ENCODE assay signal across 9 mouse cellular contexts in the genomic region with DNA sequence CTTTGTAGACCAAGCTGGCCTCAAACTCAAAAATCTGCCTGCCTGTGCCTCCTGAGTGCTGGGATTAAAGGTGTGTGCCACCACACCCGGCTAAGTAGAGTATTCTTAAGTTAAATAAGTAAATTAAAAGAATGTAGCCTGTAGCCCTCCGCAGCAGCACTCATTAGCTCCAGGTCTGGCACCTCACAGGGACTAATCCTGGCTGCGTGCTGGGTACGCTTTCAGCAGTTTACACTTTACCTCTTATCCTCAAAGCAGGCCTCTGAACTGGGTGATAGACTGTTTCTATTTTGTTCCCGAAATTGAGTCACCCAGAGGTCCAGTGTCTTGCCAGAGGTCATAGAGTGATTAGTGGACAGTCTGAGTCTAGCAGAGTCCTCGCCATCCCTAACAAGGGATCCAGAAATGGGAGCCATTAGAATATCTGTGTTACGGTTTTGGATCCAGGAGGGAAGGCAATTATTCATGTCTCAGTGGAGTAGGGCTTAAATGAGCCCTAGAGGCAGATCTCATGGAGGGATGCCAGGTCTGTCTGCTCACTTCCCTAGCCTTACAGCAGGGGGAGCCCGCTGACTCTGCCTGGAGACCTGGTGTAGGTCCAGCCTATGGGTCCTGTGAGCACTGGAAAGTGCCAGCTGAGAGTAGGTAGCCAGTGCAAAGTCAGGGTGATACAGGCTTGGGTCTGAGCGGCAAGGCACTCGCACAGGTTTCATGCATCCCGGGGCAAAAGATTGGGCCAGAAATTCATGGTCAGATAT. TPM values are rescaled to one million over a fixed set of nuclear protein-coding genes. Genes with fewer than 3 reads are reported as not detected.
DNase-seq lines count a peak whose midpoint lies in the region; ATAC-seq and TF ChIP-seq lines count a peak whose summit lies in the region.
"Had no signal": no experiment of that assay in that cellular context is flagged by ENCODE, and none has a peak within 500 bp of the region (broad histone marks: within the 10 kb centered on the region; RNA-seq: fewer than 3 reads in every experiment).

No protein-coding gene starts in this region.

- TF ChIP-seq EP300 in ES-Bruce4 (IDR thresholded peaks at IDR 0.05; ENCODE audit: insufficient read depth, low read depth, low read length): no peak

- DNase-seq in cerebellum, adult 2 months: peak; percentile 91 to 96
- DNase-seq in forelimb bud, embryonic 11.5 days (ENCODE audit: low read depth, low spot score): peak; percentile 74
- peak; percentile 77 for DNase-seq in hindbrain, embryonic 10.5 days (ENCODE audit: low spot score)
- DNase-seq in layer of hippocampus, adult 8-10 months (ENCODE audit: low spot score in 2 of 2): peak; percentile 84 to 94
- DNase-seq in retina, adult 2 months (ENCODE audit: low read depth, low spot score): peak; percentile 54
- peak; percentile 87 for DNase-seq in thymus, postnatal 14 days

- no peaks in the 10 kb centered on the region for H3K27me3 ChIP-seq in ES-Bruce4 (ENCODE audit: control insufficient read depth, insufficient read depth, low read length, poor library complexity, severe bottlenecking)
- H3K27me3 ChIP-seq in cerebellum, adult 2 months (ENCODE audit: control insufficient read depth, insufficient read depth, low read length): no peaks in the 10 kb centered on the region
- no peaks in the 10 kb centered on the region for H3K27me3 ChIP-seq in hindbrain, embryonic 10.5 days (ENCODE audit: insufficient read depth, poor library complexity, severe bottlenecking)
- H3K27me3 ChIP-seq in lung, embryonic 15.5 days: peaks cover 4% of the 10 kb centered on the region; the same call in 1 of the 2 replicates

- H3K9me3 ChIP-seq in ES-Bruce4 (replicated peaks; ENCODE audit: control insufficient read depth, insufficient read depth, low read length, poor library complexity, severe bottlenecking): no peaks in the 10 kb centered on the region
- no peaks in the 10 kb centered on the region for H3K9me3 ChIP-seq in hindbrain, embryonic 10.5 days
- H3K9me3 ChIP-seq in lung, embryonic 15.5 days: no peaks in the 10 kb centered on the region

- H3K4me1 ChIP-seq in ES-Bruce4 (ENCODE audit: control insufficient read depth, insufficient read depth, low read length): no peaks in the 10 kb centered on the region
- H3K4me1 ChIP-seq in cerebellum, adult 2 months (ENCODE audit: control insufficient read depth, insufficient read depth, low read length): peaks cover 4% of the 10 kb centered on the region; the same call in 1 of the 2 replicates
- H3K4me1 ChIP-seq in hindbrain, embryonic 10.5 days (replicated peaks): peaks cover 24% of the 10 kb centered on the region
- no peaks in the 10 kb centered on the region for H3K4me1 ChIP-seq in lung, embryonic 15.5 days

- no peak for TF ChIP-seq POLR2A in ES-Bruce4 (IDR thresholded peaks at IDR 0.05; ENCODE audit: insufficient read depth, low read length)
- no peak for TF ChIP-seq POLR2A in cerebellum, adult 2 months (IDR thresholded peaks at IDR 0.05; ENCODE audit: borderline replicate concordance, insufficient read depth, low read length)

- H3K4me2 ChIP-seq in lung, embryonic 15.5 days: no peak overlapping the region

- no peak overlapping the region for H3K27ac ChIP-seq in ES-Bruce4 (ENCODE audit: insufficient read depth, low read length)
- no peak overlapping the region for H3K27ac ChIP-seq in cerebellum, adult 2 months (ENCODE audit: insufficient read depth, low read length)
- H3K27ac ChIP-seq in hindbrain, embryonic 10.5 days: no peak overlapping the region
- no peak overlapping the region for H3K27ac ChIP-seq in lung, embryonic 15.5 days

- 0 out of 2 replicates have a peak, but pooled peaks have one; percentile 20 for ATAC-seq in lung, embryonic 15.5 days (ENCODE audit: borderline replicate concordance, extremely low read depth, low FRiP score, low TSS enrichment)

- peak; percentile 92 for TF ChIP-seq CTCF in ES-Bruce4 (IDR thresholded peaks at IDR 0.05; ENCODE audit: low read depth, low read length)
- peak; percentile 96 for TF ChIP-seq CTCF in cerebellum, adult 2 months (IDR thresholded peaks at IDR 0.05; ENCODE audit: borderline replicate concordance, insufficient read depth, low read depth, low read length)

- H3K4me3 ChIP-seq in ES-Bruce4 (ENCODE audit: low read depth, low read length): no peak overlapping the region
- no peak overlapping the region for H3K4me3 ChIP-seq in cerebellum, adult 2 months (replicated peaks; ENCODE audit: insufficient read depth, low read depth, low read length)
- no peak overlapping the region for H3K4me3 ChIP-seq in hindbrain, embryonic 10.5 days
- no peak overlapping the region for H3K4me3 ChIP-seq in lung, embryonic 15.5 days
- H3K4me3 ChIP-seq: erythroblast, embryonic 14.5 days had no signal

- no peak overlapping the region for H3K9ac ChIP-seq in ES-Bruce4 (ENCODE audit: low read depth, poor library complexity, severe bottlenecking)
- H3K9ac ChIP-seq in lung, embryonic 15.5 days: no peak overlapping the region

- WGBS in cerebellum, adult 2 months: 39% methylated on average over 11 of the region's 11 CpGs
- WGBS in hindbrain, embryonic 10.5 days: 42% methylated on average over 11 of the region's 11 CpGs
- 31% methylated on average over 11 of the region's 11 CpGs for WGBS in lung, embryonic 15.5 days

- H3K36me3 ChIP-seq in ES-Bruce4 (ENCODE audit: control insufficient read depth, insufficient read depth, low read length, poor library complexity, severe bottlenecking): no peaks in the 10 kb centered on the region
- H3K36me3 ChIP-seq in hindbrain, embryonic 10.5 days: peaks cover 18% of the 10 kb centered on the region
- peaks cover 5% of the 10 kb centered on the region; the same call in 1 of the 2 replicates for H3K36me3 ChIP-seq in lung, embryonic 15.5 days

RNA-seq across cellular contexts. Expression of gene Zfp335, which starts 12.7 kb away (rescaled TPM):
- 9.1 and 10.6 TPM in 2 replicates for polyA plus RNA-seq in ES-Bruce4 (2011; ENCODE audit: insufficient read depth, insufficient read length, low read depth, missing spikeins)
- polyA plus RNA-seq in cerebellum, adult 2 months (2012; rRNA removed): 32.0 and 34.7 TPM in 2 replicates
- polyA plus RNA-seq in hindbrain, embryonic 10.5 days (2016; fragmentation: Nextera tagmentation; extraction: Ambion mirVana): 15.3 and 18.4 TPM in 2 replicates
- total RNA-seq in layer of hippocampus, adult 8-10 months (2022): 10 to 100 TPM; 24.8 to 33.0 (median 29.0) TPM
- 12.4 and 13.2 TPM in 2 replicates for polyA plus RNA-seq in lung, embryonic 15.5 days (2015; fragmentation: Nextera tagmentation; extraction: Ambion mirVana)

RNA-seq across cellular contexts. Expression of gene Mmp9, which starts 16.3 kb away (rescaled TPM):
- 5.8 and 6.2 TPM in 2 replicates for polyA plus RNA-seq in ES-Bruce4 (2011; ENCODE audit: insufficient read depth, insufficient read length, low read depth, missing spikeins)
- 3.3 and 3.7 TPM in 2 replicates for polyA plus RNA-seq in cerebellum, adult 2 months (2012; rRNA removed)
- 0.56 and 1.2 TPM in 2 replicates for polyA plus RNA-seq in hindbrain, embryonic 10.5 days (2016; fragmentation: Nextera tagmentation; extraction: Ambion mirVana)
- total RNA-seq in layer of hippocampus, adult 8-10 months (2022): 1 to 10 TPM; 1.5 to 2.2 (median 2.0) TPM
- 0.59 and 1.4 TPM in 2 replicates for polyA plus RNA-seq in lung, embryonic 15.5 days (2015; fragmentation: Nextera tagmentation; extraction: Ambion mirVana)
- polyA plus RNA-seq: erythroblast, embryonic 14.5 days had no signal

RNA-seq across cellular contexts. Expression of gene Slc12a5, which starts 36.3 kb away (rescaled TPM):
- 1.6 and 1.9 TPM in 2 replicates for polyA plus RNA-seq in ES-Bruce4 (2011; ENCODE audit: insufficient read depth, insufficient read length, low read depth, missing spikeins)
- 386 and 396 TPM in 2 replicates for polyA plus RNA-seq in cerebellum, adult 2 months (2012; rRNA removed)
- polyA plus RNA-seq in hindbrain, embryonic 10.5 days (2016; fragmentation: Nextera tagmentation; extraction: Ambion mirVana): 3.1 and 5.1 TPM in 2 replicates
- total RNA-seq in layer of hippocampus, adult 8-10 months (2022): 100 to 1,000 TPM; 370 to 437 (median 422) TPM
- polyA plus RNA-seq in lung, embryonic 15.5 days (2015; fragmentation: Nextera tagmentation; extraction: Ambion mirVana): 0.68 and 1.1 TPM in 2 replicates
- polyA plus RNA-seq: erythroblast, embryonic 14.5 days had no signal

RNA-seq across cellular contexts. Expression of gene Pcif1, which starts 45.2 kb away (rescaled TPM):
- polyA plus RNA-seq in ES-Bruce4 (2011; ENCODE audit: insufficient read depth, insufficient read length, low read depth, missing spikeins): 30.2 and 30.9 TPM in 2 replicates
- 54.9 and 56.3 TPM in 2 replicates for polyA plus RNA-seq in cerebellum, adult 2 months (2012; rRNA removed)
- polyA plus RNA-seq in hindbrain, embryonic 10.5 days (2016; fragmentation: Nextera tagmentation; extraction: Ambion mirVana): 76.1 and 88.4 TPM in 2 replicates
- total RNA-seq in layer of hippocampus, adult 8-10 months (2022): 10 to 100 TPM; 40.5 to 62.8 (median 49.0) TPM
- polyA plus RNA-seq in lung, embryonic 15.5 days (2015; fragmentation: Nextera tagmentation; extraction: Ambion mirVana): 74.4 and 75.2 TPM in 2 replicates

Comparison
In these comparisons a context has a peak if more than half of its experiments do, and no peak if none do; other contexts are left out.
1. RNA of gene Slc12a5, which starts 36.3 kb away (polyA plus RNA-seq): 386 to 396 TPM in cerebellum, adult 2 months; 3.1 to 5.1 TPM in hindbrain, embryonic 10.5 days, 1.6 to 1.9 TPM in ES-Bruce4 and 0.68 to 1.1 TPM in lung, embryonic 15.5 days; every median in the first group is over 10 times any median in the second.
2. Peak in every context shown above with its lines, with median percentiles within 50 percentile points of each other: DNase-seq.